Mouse (Mus musculus) lung, postnatal 4 days (tissue): ENCODE results near the gene Slc25a42.

ENCODE experiments used
- DNase-seq, 2 experiments: peaks; one replicate each; pipeline ENCODE4 v3.0.0; 2021

Gene Slc25a42

DNA sequence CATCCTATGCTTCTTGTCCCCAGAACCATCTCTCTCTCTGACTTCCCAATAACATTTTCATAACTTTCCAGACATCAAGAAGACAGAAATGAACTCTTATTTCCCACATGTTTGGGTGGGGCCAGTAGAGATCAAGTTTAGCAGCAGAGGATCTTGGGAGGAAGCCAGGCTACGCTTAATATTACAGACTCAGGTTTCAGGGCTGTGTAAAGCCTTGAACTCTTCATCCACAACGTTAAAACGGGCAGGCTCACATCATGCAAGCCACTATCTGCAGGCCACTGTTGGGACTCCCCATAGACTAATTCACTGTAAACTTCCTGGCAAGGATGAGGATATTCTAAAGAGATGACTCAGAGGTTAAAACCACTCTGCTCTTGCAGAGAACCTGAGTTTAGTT lies 2.3 kb upstream of the Slc25a42 start:
- no peak for DNase-seq

DNA sequence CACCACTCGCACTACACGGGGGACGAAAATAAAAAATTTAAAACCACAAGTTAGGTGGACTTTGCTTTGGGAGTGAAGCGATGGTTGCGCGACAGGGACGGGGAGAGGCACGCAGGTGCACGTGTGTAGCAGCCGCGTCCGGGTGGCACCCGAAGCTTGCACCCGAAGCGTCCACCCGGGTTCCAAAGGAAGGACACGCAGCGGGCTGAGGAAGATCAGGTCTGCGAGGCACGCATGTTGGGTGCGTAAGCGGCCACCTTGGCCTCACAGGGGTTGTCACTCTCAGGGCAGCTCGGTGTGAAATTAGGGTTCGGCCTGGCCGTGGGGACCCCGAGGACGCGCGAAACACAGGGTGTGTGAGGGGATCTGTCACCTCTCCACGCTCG lies 386 bp downstream of the Slc25a42 start:
- no peak for DNase-seq

DNA sequence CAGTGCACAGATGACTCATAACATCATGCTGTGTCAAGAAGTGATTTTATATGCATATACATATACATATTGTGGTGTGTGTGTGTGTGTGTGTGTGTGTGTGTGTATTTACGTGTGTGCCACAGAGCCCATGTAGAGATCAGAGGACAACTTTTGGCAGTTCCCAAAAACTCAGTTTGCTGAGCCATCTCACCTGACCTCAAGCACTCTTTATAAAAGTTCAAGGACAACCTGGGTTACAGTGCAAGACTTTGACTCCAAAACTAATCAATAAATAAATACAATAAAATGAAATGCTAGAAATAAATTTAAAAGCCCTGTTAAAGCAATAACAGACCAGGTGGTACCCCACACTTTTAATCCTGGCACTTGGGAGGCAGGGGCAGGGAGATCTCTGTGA lies 830 bp downstream of the Slc25a42 start:
- DNase-seq = no peak

DNA sequence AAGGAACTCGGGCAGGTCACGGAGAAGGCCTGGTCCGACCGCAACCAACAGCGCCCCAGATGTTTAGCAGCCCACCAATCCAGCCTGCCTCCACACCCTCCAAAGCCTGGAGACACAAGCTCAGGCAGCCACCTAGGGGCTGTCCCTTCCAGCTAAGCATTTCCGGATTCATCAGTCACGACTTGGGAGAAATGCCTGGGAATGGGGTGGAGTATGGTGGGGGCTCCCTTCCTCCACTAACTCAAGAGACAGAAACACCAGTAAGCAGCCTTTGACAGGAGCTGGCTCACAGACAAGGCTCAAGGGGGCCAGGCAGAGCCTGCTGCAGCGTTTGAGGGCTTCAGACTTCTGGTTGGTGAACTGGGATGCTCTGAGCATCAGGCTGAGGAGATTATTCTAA lies 1.6 kb downstream of the Slc25a42 start:
- DNase-seq = peak; percentile 26 to 63

DNA sequence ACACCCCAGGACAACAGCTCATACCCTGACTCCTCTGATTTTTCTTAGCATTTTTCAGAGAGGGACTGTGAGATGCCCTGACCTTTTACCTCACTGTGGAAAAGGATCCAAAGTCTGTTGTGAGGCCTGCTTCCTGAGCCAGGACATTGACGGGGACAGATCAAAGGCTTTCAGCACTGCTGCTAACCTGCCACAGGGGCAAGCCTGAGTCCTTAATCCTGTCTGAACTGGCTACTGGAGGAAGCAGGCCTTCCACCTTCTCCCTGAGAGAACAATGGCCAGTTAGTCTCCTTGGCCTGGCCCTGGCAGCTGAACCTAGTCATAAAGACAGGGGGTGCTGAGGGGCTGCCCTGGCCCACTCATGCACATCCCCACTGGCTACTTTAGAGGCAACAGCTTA lies 4.0 kb downstream of the Slc25a42 start:
- DNase-seq = no peak

DNA sequence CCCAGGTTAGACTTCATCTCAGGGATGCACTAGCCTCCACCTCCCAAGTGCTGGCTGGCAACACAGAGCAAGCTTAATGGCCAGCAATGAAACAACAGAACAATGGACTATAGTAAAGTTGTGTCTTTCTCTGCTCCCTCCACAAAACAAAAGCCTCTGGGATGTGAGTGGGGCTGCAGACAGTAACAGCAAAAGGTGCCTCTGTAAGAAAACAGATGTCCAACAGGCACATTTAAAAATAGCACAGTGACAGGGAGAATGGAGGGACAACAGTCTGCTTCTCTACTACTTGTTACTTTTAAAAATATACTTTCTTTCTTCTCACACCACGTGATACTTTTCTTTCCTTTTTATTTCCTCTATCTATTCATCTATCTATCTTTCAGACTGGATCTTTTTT lies 7.3 kb downstream of the Slc25a42 start:
- DNase-seq = no peak

DNA sequence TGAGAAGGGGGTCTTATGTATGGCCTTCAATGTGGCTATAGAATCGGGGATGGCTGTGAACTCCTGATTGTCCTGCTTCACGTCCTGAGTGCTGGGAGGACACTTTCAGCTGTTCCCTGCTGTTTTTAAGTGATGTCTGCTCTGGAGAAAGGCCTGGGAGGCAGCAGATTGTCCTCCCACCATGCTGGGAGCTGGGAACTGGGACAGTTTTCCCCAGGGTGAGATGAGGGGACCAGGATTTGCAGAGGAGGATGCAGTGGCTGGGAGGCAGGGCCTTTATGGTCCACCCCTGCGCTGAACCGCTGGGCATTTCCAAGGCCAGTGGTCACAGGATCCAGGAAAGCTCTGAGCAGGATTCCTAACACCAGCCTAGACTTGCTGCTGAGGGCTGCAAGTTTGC lies 9.0 kb downstream of the Slc25a42 start:
- no peak for DNase-seq

DNA sequence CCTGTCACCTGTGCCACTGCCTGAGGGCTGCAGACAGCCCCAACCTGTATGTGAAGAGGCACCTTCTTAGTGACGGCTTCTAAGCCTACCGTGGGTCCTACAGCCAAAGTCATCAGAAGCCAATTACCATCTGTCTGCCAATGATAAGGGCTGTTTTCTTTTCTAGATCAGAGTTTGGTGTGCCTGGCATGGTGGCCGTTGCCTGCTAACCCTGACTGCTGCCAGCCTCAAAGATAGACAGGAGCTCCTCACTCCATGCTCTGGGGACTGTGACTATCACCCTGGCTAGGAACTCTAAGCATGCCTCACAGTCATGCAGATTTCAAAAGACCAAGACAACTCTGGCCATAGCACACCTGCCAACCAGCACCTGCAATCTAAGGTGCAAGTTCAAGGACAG lies 10.7 kb downstream of the Slc25a42 start:
- DNase-seq = no peak

DNA sequence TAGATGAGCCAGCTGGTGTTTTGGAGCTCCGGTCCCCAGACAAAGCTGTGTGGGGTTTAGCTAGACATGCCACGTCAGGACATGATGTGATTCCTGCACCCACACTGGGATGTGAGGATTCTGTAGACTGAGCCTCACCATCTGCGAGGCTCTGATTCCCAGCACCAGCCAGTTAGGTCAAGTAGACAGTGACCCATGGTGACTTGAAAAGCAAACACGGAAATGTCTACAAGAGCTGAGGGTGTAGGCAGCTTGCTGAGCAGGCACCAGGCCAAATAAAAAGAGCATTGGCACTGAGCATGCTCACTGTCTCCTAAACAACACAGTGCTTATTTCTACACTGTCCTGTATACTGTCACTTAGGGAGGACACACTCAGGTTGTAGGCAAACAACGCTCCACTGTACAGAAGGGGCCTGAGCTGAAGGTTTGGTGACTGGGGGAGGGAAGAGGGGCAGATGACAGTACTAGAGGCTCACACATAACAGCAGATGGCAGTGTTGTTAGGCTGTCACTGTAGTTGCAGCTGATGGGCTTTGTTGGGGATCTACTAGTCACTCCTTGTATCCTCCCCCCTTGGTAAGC lies 11.9 kb downstream of the Slc25a42 start:
- DNase-seq = peak; percentile 59 to 80

DNA sequence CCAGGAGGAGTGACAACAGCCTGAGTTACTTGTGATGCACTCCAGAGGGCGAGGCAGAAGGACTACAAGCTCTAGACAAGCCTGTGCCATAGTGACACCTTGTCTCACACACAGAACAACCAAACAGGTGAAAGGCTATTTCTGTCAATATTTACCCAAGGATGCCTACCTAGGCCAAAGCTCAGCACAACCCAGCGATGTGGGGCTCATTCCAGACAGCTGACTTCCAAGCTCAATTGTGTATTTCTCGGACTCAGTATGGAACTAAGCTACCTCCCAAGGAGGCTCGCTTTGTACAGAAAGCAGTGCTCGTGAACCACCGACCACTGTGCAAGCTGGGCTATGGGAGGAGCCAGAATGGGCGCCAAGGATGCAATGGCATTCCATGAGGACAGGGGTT lies 14.5 kb downstream of the Slc25a42 start:
- no peak for DNase-seq

DNA sequence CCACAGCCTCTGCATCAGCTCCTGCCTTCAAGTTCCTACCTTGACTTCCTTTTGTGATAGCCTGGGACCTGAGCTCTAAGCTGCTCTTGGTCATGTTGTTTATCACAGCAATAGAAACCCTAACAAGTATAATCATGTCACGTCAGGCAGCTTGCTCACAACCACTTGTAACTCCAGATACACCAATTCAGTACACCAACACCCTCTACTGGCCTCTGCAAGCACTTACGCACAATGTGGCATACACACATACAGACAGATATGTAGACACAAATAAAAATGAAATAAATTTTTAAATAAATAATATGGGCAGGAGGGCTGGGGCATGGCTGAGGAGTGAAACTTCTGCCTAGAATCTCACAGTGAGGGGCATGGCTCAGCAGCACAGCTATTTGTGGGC lies 16.3 kb downstream of the Slc25a42 start:
- DNase-seq = no peak

DNA sequence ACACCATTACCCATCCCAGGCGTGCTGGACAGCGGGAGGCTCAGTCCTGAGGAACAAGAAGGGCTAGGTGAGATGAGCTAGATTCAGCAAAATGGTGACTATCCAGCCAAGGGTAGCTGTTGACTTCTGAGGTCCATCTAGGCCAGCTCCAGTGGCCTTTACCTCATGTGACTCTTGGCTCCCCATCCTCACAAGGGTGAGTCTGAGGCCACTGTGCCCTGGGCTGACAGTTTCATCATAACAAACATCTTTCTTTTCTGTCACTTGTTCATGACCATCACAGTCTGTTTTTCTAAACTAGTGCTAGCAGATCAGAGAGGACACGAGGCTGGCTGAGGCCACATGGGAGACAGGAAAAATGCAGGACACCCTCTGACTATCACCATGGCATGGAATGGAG lies 17.9 kb downstream of the Slc25a42 start:
- no peak for DNase-seq

DNA sequence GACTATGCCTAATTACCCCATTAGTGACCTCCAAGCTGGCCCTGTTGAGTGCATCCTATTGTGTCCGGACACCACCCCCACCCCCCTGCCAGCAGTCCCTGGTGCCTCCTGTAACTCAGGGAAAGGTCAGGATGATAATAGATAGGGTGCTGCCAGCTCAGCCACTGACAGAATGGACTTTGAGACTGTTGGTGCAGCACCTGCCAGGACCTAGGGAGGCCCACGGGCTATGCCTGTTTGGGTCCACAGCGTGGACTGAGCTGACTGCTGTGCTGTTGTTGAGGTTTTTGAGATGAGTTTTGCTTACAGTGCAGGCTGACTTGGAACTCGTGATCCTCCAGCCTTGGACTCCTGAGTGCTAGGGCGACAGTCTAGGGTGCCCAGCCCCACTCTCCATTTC lies 18.9 kb downstream of the Slc25a42 start:
- DNase-seq = no peak

DNA sequence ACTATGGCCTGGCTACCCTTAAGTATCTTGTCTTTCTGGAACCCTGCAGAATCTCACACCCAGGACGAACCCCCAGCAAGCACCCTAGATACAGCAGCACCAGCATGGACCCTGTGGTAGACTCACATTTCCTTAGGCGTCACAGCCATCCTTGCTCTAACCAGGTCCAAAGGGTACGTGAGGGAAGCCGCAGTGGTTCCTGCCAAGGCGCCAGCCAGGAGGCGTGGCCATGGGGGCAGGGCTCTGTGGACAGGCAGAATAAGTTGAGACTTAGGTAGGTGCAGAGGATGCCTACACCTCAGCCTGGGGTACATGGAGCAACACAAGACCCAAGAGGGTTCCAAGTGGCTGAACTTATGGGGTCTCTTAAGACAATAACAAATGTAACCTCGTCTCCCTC lies 23.4 kb downstream of the Slc25a42 start:
- no peak for DNase-seq

DNA sequence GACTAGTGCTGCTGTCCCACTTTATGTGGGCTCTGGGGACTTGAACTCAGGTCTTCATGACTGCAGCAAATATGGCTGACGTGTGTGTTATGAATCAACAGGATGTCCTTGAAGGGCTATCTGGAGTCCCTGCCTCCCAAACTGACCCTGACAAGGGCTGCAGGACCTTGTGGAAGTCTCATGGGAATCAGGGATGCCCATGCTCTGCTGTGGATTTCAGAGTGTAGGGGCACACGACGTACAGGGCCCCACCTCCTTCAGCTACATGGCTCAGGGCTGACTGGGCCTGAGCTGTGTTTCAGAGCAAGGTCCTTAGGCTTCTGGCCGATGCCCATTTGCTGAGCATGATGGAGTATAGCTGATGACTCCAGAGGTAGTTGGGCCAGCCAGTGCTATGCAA lies 28.9 kb downstream of the Slc25a42 start:
- DNase-seq = no peak

DNA sequence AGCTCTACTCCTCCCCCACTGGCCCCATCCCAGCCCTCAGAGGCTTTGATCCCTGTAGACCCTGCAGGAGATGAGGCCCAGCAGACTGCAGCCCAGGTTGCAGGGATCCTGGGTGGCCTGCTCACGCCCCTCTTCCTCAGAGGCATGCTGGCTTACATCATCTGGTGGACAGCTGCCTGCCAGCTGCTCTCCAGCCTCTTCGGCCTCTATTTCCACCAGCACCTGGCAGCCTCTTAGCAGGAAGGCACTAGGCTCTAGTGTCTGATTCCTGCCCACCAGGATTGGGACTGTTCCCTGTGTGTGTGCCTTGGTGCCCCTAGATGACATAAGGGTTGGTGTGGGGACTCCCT lies 30.2 kb downstream of the Slc25a42 start:
- no peak for DNase-seq

DNA sequence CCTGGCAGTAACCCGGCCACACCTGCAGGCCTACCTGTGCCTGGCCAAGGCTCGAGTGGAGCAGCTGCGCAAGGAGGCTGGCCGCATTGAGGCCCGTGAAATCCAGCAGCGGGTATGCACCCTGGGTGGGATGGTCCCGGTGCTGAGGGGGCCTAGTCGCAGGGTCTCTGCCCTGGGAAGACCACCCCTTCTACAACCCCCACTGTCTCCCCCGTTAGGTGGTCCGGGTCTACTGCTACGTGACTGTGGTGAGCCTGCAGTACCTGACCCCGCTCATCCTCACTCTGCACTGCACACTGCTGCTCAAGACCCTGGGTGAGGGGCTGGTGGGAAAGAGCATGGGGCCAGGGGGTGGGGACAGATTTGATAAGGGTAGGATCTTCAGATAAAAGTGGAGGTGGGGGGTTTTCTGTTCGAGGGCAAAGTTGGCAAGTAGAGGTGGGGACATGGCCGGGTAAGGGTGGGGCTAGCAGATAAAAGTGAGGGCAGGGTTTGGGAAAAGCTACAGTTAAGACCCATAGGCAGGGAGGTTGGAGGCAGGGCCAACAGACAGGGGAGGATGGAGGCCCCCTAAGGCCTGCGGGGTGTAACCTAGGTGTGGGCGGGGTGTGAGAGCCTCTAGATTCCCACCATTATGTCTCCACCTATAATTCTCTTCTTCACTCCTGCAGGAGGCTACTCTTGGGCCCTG lies 30.7 kb downstream of the Slc25a42 start:
- no peak for DNase-seq

DNA sequence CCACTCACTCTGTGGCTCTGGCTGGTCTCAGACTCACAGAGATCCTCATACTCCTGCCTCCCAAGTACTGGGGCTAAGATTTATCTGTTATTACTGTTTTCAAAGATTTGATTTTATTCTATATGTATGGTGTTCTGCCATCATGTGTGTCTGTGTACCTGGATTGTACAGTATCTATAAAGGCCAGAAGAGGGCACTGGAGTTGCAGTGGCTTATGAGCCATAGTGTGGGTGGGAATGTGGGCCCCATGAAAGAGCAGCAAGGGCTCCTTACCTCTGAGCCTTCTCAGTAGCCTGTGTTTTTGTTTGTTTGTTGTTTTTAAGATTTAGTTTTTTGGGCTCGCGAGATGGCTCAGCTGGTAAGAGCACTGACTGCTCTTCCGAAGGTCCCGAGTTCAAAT lies 33.0 kb downstream of the Slc25a42 start:
- no peak for DNase-seq

DNA sequence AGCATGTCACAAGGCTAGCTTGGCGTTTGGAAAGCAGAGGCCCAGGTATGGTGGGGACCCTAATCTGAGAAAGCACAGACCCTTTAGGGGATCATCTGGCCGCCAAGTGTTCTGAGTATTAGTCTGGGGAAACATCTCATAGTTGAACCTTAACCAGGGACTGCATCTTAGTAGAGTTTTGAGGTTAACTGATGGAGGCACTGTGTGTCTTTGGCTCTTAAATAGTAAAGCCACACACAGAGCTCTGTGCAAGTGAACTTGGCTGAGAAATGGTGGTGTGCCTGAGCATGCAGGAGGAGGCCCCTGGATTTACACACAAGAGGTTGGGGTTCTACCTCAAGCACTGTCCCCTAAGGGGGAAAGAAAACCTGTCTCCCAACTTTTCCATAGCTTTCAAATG lies 33.9 kb downstream of the Slc25a42 start:
- DNase-seq = no peak

DNA sequence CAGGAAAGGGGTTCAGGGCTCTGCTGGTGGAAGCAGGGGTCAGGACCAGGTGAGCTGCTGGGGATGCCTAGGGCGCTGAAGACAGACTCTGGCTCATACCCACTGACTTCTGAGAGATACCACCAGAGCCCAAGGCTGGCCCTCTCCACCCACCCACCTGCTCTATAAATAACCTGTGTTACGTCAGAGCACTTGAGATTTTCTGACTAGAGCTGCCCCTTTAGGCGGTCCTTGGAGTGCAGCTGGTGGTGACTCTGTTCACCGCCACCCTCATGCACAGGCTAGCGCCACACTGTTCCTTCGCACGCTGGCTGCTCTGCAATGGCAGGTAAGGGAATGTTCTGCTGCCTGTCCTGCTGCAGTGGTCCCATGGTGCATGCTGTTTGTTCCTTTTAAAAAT lies 38.0 kb downstream of the Slc25a42 start:
- DNase-seq = no peak

DNA sequence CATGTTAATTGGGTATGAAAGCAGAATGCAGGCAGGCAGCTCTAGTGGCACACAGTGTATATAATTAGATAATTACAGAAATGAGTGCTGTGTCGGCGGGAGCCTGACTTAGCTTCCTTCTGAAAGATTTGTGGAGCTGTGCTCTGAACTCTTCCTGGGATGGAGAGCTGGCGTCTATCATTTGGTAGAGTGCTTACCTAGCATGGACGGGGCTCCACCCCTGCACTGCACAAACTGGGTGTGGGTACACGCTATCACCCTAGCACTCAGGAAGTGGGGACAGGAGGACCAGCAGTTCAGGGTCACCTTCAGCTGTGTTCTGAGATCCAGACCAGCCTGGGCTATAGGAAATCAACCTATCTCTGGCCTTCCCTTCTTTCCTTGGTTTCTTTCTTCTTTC lies 38.8 kb downstream of the Slc25a42 start:
- DNase-seq = no peak

DNA sequence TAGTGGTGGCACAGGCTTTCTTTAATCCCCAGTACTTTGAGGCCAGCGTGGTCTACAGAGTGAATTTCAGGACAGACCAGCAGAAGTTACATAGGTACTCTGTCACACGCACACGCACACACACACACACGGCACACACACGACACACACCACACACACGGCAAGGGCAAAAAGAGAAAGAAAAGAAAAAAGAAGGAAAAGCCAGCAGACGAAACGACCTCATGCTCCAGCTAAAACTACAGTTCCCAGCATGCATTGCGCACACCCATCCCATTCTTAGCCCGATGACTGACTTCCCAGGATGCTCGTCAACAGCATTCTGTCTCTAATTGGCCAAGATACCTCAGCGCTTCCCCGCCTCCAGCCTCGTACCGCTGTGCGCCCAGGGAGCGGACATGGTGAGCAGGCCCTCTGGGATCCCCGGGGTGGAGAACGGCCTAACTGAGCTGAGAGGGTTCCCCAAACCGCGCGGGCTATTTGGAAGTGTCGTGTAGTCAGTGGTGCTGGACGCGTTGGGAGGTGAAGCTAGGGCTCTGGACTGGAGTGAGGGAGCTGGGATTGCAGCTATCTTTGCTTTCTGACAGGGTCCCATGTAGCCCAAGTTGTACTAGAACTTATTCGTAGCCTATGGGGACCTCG lies 39.9 kb downstream of the Slc25a42 start, which contains the start of gene Tmem161a:
Gene Tmem161a (plus strand): TSS at position 314 of the 639 bp plus-strand sequence.
- peak; percentile 92 to 94 for DNase-seq

DNA sequence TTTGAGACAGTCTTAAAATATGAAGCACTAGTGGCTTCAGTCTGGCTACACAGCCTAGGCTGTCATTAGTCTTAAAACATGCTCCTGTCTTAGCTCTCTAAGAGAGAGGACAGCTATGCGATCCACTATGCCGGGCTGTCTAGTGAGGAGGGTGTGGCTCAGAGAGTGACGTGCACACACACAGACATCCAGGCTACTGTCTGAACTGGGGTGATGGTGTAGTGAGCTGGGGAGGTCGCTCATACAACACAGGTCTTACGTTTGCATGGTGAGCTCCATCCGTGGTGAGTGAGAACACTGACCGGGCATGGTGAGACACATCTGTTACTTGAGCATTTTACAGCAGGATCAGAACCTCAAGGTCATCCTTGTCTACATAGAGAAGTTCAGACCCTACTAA lies 40.9 kb downstream of the Slc25a42 start:
- no peak for DNase-seq

DNA sequence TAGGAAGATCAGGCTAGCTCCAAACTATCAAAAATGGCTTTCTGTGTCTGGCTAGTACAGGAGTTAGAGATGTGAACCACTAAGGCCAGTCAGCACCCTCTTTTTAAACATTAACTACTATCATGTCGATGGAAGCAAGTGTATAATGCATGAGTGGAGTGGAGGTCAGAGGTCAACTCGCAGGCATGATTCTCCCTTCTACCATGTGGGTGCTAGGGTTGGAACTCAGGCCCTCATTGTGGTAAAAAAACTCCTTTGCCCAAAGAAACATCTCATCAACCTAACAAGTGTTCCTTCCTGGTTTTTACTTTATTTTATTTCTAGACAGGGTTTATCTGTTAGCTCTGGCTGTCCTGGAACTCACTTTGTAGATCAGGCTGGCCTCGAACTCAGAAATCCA lies 41.4 kb downstream of the Slc25a42 start:
- no peak for DNase-seq

DNA sequence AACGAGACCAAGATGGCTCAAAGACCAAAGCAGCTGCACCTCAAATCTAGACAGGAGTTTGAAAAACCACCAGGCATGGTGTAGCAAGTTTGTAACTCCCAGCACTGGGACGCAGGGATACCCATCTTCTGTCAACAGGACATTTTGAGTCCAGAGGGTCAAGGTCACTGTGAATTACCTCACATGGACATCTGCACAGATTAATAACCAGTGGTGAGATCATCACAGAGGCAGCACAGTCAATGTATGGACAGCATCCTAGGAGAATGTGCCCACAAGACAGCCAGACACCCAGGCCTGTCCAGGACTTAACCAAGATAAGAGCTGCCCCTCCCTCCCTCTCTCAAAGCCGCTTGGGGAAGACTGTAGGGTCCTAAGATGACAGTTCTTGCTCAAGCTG lies 42.0 kb downstream of the Slc25a42 start:
- DNase-seq = no peak
